Mouse (Mus musculus): ENCODE data around the gene Dkk2.

DNA sequence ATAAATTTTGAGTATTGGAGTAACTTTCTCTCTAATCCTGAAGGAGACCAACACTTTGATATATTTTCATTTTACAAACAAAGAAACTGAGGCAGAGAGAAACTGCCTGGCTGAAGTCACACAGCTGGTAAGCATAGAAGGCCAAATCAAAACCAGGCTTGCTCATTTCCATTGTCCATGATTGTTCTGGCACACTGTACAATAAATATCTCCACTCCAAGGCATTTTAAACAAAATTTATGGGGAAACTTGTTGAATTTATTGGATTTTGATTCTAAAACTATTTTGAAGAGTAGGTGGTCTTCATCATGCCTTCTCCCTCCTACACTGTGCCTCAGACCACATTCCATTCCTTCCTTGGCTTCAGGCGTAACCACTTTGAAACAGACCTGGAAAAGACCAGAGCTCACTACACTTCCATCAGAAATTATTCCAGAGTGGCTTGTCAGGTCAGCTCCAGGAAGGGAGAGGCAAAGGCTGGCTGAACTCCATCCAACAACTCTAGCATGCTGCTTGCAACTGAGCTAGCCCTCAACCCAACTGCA, 44.7 kb downstream of the Dkk2 start:
- no peak for TF ChIP-seq CTCF (IDR thresholded peaks at IDR 0.05; ENCODE audit: extremely low read depth, insufficient read length, insufficient replicate concordance, low read depth, low read length)
- no peak for TF ChIP-seq POLR2A (IDR thresholded peaks at IDR 0.05; ENCODE audit: low read depth, low read length)

All from small intestine, adult 2 months (tissue).